Mouse (Mus musculus) frontal cortex, postnatal 25 days (tissue): Measurements from ENCODE around the gene Rif1.
"Not testable (repeated sequence)": the region's sequence is repeated elsewhere in the genome, so short reads cannot be mapped to it uniquely, and the experiment has no call there.

Source experiments
- DNase-seq, 2 experiments: peaks; one replicate each; pipeline ENCODE4 v3.0.0; 2022; ENCODE audit warnings: low spot score in 2 of 2

The Rif1 gene

GRCm38 (mm10) chr2:52071241-52071991 lies 1.2 kb upstream of the Rif1 start:
- no peak for DNase-seq

GRCm38 (mm10) chr2:52072065-52072490 lies 554 bp upstream of the Rif1 start:
- no peak for DNase-seq

GRCm38 (mm10) chr2:52073141-52073904 lies 691 bp downstream of the Rif1 start:
- DNase-seq = peak in 1 of 2 experiments; percentile 4

GRCm38 (mm10) chr2:52078666-52079065 lies 6.0 kb downstream of the Rif1 start:
- DNase-seq = no peak

GRCm38 (mm10) chr2:52084013-52084412 lies 11.4 kb downstream of the Rif1 start:
- no peak for DNase-seq

- DNase-seq = no peak
Measured at GRCm38 (mm10) chr2:52084571-52084970, 11.9 kb downstream of the Rif1 start.

- no peak for DNase-seq
Measured at GRCm38 (mm10) chr2:52114086-52114485, 41.5 kb downstream of the Rif1 start.

- DNase-seq = not testable (repeated sequence)
Measured at GRCm38 (mm10) chr2:52131370-52131769, 58.7 kb downstream of the Rif1 start.

GRCm38 (mm10) chr2:52133351-52133750 lies 60.7 kb downstream of the Rif1 start:
- no peak for DNase-seq

GRCm38 (mm10) chr2:52153064-52153463 lies 80.4 kb downstream of the Rif1 start:
- DNase-seq = no peak

GRCm38 (mm10) chr2:52169243-52170005 lies 96.8 kb downstream of the Rif1 start:
- no peak for DNase-seq
